Mouse (Mus musculus): ENCODE measurements around the gene Lbx2.

The Lbx2 gene

DNA sequence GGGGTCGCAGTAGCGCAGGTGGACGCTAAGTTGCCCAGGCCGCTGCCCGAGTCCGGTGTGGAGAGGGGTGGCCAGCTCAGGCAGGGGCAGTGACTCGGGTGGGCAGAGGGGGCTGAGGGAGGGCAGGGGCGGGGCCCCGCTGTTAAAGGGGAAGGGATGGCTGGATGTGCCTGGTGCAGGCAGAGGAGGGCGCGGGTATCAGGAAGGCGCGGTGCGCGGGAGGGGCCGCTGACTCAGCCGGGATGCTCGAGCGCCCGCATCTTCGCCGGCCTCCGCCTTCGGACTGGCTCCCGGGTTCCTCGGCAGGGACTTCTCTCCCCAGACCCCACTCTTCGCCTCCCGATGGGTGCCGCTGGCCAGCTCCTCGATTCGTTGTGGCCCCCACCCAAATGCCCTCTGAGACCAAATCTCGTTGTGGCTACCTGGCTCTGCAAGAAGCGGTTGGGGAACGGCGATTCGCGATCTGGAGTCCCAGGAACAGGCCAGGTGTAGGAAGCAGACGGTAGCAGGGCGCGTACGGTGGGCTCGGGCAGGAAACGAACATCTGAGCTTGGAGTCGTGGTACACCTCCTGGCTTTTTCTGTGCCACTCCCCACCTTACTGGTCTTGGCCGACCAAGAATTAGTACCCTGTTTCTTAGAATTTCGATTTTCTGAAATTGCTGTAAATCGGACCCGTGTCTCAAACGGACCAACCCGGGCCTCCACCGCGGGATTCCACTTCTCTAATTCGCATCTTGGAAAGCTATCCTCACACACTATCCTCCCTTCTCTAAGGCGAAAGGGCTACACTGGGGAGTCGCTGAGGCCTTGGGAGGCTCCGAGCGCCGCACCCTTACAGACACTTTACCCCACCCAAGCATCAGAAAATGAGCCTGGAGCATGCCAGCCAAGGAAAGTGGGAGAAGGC, 15.6 kb upstream of the Lbx2 start:
- in situ Hi-C loops (cut with MboI) = loop anchor here (10.0 kb wide), 1 partner anchor 66 kb away; no protein-coding TSS in a partner anchor

DNA sequence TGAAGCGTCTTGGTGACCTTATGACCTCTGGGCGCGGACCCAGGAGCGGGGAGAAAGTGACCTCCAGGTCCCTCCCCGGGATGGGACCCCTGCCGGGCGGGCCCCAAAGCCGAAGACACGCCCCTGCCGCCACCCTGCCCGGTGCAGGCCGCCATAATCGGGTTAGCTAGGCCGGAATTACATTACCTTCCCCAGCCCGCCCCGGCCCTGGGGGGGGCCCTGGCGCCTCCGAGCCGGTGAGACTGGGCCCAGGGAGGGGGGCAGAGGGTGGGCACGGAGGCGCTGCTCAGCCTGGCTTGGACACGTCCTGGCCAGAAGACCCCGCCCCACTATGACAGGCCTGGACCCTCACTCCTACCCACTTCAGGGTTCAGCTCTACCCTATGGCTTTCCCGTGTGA, 14.9 kb upstream of the Lbx2 start:
- in situ Hi-C loops (cut with MboI) = loop anchor here (10.0 kb wide), 1 partner anchor 66 kb away; no protein-coding TSS in a partner anchor

DNA sequence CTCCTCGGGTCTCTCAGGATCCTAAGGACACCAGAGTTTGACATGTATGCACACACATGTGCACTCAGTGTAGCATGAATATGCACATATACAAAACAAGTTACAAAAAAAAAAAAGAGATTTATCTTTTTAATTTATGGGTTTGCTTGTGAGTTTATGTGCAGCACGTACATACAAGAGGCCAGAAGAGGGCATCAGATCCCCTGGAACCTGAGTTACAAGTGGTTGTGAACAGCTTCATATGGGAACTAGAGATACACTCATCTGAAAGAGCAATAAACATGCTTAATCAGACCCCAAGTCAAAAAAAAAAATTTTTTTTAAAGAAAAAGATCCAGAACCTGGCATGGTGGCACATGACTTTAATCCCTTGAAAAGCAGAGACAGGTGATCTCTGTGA, 11.2 kb upstream of the Lbx2 start:
- in situ Hi-C loops (cut with MboI) = loop anchor here (10.0 kb wide), 1 partner anchor 70 kb away; no protein-coding TSS in a partner anchor

DNA sequence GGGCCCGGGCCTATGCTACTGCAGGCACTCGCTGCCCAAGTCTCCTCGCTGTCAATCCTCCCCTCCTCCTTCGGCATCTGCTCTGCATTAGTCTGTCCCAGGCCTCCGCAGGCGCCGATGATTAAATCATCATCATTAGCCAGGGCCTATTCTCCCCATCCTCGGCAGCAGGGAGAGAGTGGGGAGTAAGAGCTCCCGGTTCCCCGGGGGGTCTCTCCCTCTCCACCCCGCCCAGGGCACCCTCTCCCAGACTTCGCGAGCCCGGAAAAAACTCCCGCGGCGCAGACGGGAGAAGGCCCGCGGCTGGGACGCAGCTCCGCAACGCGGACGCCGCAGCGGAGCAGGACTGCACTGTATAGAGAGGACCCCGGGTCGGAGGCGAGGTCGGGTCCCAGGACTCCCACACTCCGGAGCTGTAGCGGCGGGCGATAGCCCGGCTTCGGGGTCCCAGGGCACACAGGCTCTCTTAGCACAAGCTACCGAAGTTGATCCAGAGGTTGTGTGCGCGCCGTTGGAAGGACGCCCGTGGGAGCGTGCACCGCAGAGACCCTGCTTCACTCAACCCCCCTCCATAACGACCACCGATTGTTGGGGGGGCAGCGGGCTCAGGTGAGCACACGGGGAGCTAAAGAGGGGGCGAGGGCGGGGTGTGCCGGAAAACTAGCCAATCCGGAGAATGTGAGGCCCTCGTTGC, 8.4 kb upstream of the Lbx2 start, which contains the start of gene Pcgf1:
TSS of gene Pcgf1 (plus strand) at position 240 of the 694 bp plus-strand sequence.
- in situ Hi-C loops (cut with MboI) = loop anchor here (10.0 kb wide), 1 partner anchor 73 kb away; no protein-coding TSS in a partner anchor

DNA sequence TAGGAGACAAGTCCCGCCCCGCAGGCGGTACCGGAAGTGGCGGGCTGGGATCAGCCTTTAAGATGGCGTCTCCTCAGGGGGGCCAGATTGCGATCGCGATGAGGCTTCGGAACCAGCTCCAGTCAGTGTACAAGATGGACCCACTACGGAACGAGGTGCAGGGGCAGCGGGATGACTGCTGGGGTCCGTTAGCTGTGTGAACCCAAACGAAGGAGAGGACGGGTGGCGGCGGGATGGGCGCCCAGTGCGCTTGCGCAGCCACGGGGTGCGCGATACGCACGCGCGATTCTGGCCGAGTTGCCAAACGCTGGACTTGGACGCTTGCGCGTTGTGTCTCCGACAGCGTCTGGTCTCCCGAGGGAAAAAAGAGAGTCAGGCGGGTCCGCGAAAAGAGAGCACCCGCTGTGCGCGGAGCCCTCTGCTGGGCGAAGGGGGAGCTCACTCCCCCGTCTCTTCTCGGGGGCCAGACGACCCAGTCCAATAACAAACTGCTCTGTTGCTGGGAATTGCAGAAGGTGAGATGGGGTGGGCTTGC, 7.8 kb upstream of the Lbx2 start:
- in situ Hi-C loops (cut with MboI) = loop anchor here (10.0 kb wide), 1 partner anchor 74 kb away; no protein-coding TSS in a partner anchor

DNA sequence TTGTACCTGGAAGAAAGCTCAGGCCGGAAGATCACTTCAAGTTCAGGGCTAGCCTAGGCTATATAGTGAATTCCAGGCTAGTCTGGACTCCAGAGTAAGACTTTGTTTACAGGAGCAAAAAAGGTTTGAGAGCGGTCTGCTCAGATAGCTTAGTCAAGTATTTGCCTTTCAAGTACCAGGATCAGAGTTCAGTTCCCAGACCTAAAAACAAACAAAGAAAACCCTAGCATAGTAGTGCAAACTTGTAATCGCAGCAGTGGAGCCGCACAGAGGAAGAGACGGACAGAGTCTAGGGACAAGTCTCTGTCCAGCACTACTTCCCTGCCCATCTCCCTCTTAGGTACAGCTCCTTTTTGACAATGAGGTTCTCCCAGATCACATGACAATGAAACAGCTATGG, 6.0 kb upstream of the Lbx2 start:
- in situ Hi-C loops (cut with MboI) = no loop called here

DNA sequence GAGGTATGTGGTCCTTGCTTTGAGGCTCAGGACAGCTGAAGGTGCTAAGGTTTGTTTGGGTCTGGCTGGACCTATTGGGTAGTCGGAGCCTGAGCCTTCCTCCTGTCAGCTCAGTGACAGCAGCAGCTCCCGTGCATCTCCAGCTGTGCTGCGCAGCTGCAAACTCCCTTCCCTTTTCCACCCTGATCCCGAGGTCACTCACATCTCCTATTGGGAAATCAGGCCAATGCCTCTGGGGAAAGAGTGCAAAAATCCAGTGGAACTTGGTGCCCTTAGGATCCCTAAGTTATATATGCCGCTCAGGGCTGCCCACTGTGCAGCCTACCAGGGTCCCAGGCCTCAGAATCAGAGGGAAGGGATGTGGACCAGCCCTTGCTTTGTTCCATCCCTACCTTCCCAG, 2.7 kb upstream of the Lbx2 start:
- in situ Hi-C loops (cut with MboI) = no loop called here

DNA sequence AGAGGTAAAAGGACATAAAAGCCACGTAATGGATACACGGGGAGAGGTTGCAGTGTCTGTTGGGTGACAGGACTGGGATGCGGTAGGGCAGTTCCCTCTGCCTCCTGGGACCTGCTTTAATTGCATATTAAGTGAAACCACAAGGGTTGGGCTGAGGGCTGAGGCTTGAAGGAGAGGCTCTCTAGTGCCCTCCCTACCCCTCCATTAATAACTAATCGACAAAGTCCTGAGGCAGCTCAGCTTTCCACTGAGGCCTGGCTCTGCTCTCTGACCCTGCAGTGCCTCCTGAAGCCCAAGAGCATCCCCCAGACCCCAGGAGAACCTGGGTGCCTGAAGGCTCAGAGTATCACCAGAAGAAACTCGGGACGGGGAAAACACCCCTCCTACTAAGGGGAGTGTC, 1.7 kb upstream of the Lbx2 start:
- in situ Hi-C loops (cut with MboI) = no loop called here

DNA sequence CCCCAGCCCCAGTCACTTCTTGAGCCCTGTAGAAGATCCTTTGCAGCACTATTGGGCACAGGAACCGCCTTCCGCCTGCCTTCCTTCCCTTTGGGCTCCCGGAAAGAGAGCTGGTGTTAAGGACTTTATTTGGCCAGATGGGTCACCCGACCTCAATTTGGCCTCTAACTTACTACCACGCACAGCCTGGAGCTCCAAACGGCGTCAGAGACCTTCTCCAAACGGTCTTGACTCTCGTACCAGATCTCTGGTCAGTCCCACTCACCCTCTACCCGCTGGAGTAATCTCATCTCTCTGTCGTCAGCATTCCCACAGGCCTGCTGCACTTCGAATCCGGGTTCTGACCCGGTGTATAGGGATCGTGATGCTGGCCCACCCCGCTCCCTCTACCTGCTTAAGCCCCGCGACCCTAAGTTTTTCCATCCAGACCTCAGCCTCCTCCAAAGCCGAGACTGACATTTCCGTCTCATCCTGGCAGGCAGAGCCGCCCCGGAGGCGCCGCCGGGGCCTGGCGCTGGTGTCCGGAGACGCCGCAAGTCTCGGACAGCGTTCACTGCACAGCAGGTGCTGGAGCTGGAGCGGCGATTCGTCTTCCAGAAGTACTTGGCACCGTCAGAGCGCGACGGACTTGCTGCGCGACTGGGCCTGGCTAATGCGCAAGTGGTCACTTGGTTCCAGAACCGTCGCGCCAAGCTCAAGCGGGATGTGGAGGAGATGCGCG, 1.2 kb downstream of the Lbx2 start:
- in situ Hi-C loops (cut with MboI) = no loop called here

DNA sequence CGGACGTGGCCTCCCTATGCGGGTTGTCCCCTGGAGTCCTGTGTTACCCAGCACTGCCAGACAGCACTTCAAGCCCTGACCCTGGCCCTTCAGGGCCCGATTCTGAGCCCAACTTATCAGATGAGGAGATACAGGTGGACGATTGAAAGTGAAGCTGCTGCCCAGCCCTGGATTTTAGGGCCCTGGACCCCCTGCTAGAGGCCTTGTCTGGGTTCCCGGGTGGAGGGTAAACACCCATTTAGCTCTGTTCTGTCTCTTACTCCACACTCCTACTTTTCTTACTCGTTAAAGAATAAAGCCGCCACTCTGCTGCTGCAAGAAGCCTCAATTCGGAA, 1.7 kb downstream of the Lbx2 start:
- in situ Hi-C loops (cut with MboI) = no loop called here

DNA sequence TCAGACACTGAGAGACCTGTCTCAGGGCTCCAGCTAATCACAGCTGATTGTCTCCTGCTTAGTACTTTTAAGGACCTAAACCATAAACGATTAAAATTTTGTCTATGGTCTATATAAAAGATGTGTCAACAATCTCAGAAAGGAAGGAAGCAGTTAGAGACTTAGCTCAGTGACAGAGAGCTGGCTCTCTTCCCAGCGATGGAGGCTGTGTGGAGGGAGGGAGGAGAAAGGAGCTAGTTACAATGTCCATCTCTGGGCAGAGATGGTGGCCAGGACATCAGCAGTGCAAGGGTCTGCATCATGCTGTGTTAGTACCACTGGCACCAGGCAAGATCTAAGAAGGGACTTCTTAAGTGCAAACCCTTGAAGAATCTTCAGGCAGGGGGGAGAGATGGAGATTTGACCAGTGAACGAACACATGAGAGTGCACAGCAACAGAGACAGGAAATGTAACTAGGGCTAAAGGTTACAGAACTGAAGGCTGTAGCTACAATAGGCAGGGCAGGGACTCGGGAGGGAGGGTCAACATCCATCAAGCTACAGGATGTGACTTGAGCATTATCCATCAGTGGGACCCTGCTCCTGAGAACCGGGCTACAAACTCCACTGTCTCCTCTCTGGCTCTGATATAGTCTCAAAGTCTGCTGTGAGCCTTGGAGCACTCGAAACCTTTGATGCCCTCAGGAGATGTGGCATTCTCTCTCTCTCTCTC, 6.4 kb downstream of the Lbx2 start:
- in situ Hi-C loops (cut with MboI) = no loop called here

DNA sequence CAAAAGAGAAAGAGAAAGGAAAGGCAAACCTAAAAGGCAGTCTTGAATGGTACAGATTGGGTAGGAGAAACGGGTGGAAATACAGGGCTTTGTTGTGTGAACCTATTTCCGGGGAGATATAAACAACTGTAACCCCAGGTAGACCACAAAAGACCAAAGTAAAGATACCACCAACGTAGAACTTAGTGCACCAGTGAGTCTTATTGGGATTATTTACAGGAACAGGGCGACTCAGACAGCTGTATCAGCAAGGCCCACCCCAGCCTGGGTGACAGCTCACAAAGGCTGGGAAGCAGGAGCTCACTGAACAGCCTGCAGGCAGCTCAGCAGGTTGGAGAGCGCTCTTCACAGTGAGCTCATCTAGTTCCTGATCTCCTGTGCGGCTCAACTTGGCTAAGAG, 9.8 kb downstream of the Lbx2 start:
- in situ Hi-C loops (cut with MboI) = no loop called here

DNA sequence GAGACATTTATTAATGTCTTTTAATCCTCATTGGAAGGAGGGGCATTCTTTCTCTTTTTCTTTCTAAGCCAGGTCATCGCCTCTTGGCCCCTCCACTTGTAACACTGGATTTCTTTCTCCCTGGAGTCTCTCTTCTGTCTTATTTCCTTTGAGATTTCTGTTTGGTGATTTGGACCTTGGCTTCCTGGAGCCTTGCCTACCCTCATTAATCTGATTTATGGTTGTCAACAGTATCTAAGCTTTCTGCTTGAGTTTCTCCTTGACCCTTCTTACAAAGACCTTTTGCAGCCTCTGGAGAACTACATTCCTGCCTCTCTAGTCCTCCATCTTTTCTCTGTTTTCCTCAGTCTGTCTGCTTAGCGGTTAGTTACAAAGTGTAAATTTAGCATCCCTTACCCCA, 12.2 kb downstream of the Lbx2 start:
- in situ Hi-C loops (cut with MboI) = no loop called here

DNA sequence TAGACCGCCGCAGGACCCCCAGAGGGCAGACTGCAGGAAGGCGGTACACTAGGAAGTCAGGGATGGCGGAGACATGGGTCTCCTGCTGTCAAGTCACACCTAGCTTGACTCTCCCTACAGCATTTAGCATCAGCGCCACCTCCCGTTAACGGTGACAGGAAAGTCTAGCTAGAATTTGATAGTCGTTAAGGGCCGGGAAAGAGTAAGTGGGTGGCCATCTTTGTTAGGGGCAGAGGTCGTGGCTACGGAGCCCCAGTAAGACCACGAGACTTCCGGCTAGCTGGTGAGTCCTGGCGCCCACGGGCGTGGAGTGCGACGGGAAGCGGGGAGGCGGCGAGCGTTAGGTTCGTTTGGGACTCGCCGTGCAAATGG, 15.1 kb downstream of the Lbx2 start, which contains the start of the genes Ccdc142 and Gm42688:
TSS of gene Ccdc142 (plus strand) at position 286 of the 372 bp plus-strand sequence.
TSS of gene Gm42688 (plus strand) at position 302 of the 372 bp plus-strand sequence.
- in situ Hi-C loops (cut with MboI) = no loop called here

DNA sequence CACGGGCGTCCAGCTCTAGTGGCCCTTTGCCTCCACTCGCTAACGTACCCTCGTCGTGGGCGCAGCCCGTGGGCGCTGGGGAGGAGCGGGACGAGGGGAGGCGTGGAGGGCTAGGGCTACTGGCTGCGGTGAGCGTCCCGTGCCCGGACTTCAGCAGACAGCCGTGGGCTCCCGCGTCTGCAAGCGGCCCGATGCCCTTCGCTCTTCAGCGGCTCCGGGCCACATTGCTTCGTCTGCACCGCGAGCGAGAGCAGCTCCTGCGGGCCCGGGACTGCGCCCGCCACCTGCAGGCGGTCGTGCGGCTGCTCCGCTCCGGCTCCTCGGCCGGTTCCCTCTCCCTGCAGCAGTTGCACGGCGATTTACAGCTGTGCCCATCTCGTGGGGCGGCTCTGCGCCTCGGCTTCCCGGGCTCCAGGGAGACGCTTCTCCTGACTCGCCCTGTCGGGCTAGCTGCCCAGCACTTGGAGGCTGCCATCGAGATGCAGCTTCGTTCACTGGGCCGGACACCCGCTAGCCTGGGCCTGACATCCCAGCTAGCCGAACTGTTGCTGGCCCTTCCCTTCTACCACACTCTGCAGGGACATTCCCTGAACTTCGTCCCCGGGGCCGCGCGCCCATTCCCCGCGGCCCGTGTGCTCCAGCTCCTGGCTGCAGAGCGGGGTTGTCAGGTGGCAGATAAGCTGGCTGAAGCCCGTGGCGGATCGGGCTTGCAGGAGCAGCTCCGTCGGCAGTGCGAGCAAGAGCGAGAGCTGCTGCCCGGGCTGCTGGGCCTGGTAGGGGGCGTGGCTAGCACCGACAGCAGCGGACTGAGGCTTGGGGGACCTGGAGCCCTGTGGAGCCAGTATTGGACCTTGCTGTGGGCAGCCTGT, 15.8 kb downstream of the Lbx2 start:
- in situ Hi-C loops (cut with MboI) = no loop called here

DNA sequence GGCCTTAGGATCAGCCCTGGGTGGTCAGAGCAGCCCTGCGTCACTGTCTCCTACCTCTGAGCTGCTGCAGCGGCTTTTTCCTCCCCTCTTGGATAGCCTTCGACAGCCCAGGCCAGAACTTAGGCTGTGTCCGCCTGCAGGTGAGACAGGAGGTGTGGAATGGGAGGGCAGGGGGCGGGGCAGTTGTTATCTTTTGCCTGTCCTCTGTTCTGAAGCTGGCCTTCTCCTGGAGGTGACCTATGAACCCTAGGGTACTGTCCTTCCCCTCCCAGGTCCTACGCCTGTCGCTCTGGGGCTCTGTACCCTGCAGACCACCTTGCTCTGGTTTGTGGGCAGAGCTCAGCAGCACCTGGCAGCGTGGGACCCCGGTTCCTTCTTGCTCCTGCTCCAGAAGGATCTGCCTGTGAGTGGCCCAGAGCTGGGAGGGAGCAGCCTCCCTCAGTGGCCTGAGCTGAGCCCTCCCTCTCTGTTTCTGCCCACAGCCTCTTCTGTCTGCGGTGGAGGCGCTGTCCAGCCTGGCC, 17.0 kb downstream of the Lbx2 start:
- in situ Hi-C loops (cut with MboI) = no loop called here

DNA sequence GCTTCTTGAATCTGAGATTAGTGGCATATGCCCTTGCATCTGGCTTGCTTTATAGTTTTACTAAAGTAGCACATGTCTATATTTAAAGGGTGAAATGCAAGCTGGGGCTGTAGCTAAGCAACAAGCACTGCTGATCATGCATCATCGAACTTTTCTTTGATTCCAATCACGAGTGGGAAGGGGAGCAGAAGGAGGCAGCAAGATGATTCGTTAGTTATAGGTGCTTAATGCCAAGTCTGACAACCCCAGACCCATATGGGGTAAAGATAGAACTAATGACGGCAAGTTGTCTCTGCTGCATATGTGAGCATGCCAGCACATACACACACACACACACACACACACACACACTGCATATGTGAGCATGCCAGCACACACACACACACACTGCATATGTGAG, 18.0 kb downstream of the Lbx2 start:
- in situ Hi-C loops (cut with MboI) = no loop called here

DNA sequence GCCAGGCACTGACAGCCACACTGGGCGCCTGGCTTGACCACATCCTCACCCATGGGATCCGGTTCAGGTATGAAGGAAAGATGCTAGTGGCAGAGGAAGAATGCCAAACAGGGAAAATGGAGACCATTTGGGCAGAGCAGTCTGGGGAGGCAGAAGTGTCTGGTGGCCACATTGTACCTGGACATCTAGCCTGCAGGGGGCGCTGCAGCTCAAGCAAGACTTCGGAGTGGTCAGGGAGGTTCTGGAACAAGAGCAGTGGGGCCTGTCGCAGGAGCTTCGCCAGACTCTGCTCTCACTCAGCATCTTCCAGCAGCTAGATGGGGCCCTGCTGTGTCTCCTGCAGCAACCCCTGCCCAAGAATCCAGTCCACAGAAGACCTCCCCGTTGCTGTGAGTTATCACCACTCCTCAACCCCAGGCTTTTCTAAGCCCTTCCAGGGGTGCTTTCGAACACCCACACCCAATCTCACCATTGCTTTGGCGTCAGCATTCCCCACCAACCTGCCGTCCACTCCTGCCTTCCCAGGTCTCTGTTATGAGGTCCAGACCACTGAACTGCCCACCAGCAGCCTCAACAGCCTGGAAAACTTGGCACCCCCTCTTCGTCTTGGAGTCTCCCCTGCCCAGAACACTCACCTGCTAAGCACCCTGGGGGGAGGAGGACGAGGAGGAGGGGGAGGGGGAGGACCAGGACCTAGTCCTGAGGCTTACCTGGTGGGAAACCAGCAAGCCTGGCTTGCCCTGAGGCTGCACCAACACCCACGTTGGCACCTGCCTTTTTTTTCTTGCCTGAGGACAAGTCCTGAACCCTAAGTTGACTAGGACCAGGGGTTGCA, 21.6 kb downstream of the Lbx2 start:
- in situ Hi-C loops (cut with MboI) = no loop called here

Data from mature B cell (primary cell).